Mouse (Mus musculus): ENCODE measurements around the gene Cabp4. TPM values are rescaled to one million over a fixed set of nuclear protein-coding genes. Genes with fewer than 3 reads are reported as not detected.

Cabp4 gene
- polyA plus RNA-seq (2015; fragmentation: Nextera tagmentation; extraction: Ambion mirVana), result 0.33 TPM in 2 replicates

DNA sequence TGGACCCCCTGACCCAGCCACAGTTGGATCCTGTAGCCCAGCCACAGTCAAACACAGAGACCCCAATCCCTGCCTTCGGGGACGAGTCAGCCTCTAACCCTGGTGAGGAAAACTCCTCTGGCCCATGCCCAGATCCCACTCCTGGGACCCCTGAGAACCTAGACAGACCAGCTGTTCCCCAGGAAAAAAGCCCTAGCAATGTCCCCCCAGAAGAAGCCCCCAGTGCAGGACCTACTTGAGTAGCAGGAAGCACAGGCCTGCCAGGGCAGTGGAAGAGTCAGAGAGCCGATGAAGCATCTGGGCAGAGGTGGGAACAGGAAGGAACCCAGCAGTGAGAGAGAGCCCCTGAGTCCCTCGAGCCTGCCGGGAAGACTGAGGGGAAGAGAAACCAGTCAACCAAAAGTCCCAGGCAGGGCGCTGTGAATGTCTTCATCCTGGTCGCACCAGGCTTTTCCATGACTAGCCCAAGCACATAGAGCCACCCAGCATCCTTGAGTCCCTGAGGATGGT, at the start of gene Cabp4:
Cabp4 (minus strand) TSS at position 275 of the 510 bp plus-strand sequence.
- H3K27ac ChIP-seq (ENCODE audit: low read depth, low read length), result no peak within 1 kb of the TSS; the same call in 1 of the 2 replicates
- WGBS, result 80% methylated on average over 7 of the region's 7 CpGs
- no peak within 1 kb of the TSS for H3K4me2 ChIP-seq (replicated peaks; ENCODE audit: low read depth)
- H3K27me3 ChIP-seq (replicated peaks; ENCODE audit: control insufficient read depth, insufficient read depth, low read length), result no peaks in the 10 kb centered on the region
- no peaks in the 10 kb centered on the region for H3K9me3 ChIP-seq (ENCODE audit: control insufficient read depth)
- H3K36me3 ChIP-seq (ENCODE audit: control insufficient read depth, insufficient read depth), result no peaks in the 10 kb centered on the region
- H3K4me1 ChIP-seq (replicated peaks; ENCODE audit: control insufficient read depth, insufficient read depth, low read length), result no peaks in the 10 kb centered on the region
- no peak within 1 kb of the TSS for H3K4me3 ChIP-seq (ENCODE audit: low read depth, low read length)
- TF ChIP-seq CTCF (IDR thresholded peaks at IDR 0.05; ENCODE audit: low read depth), result no peak
- H3K9ac ChIP-seq (ENCODE audit: low read depth, low read length), result no peak within 1 kb of the TSS
- ATAC-seq, result no peak

DNA sequence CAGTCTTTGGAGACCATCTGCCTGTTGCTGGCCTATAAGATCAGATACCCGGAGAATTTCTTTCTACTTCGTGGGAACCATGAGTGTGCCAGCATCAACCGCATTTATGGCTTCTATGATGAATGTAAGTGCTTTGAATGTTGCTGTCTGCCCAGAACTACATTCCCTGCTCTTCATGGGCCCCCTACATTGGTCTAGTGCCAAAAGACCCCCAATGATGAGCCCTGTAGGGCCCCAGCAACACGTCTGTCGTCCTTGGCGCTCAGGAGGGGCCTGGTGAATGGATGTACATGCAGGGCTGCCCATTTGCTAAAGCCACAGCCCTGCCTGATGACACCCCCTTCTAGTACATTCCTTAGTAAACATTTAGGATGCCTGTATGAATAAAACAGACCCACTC, 49.3 kb upstream of the Cabp4 start:
- Histone ChIP-seq H3K4me3 (ENCODE audit: low read depth, low read length) (peak overlapping the region; percentile 93), H3K4me2 (replicated peaks; ENCODE audit: low read depth) (peak overlapping the region; percentile 75), H3K27me3 (replicated peaks; ENCODE audit: control insufficient read depth, insufficient read depth, low read length) (no peaks in the 10 kb centered on the region), H3K9me3 (ENCODE audit: control insufficient read depth) (no peaks in the 10 kb centered on the region), H3K27ac (ENCODE audit: low read depth, low read length) (peak overlapping the region; percentile 94; the same call in 1 of the 2 replicates), H3K4me1 (replicated peaks; ENCODE audit: control insufficient read depth, insufficient read depth, low read length) (peaks cover 9% of the 10 kb centered on the region), H3K9ac (ENCODE audit: low read depth, low read length) (peak overlapping the region; percentile 92), H3K36me3 (ENCODE audit: control insufficient read depth, insufficient read depth) (peaks cover 38% of the 10 kb centered on the region)
- TF ChIP-seq CTCF (IDR thresholded peaks at IDR 0.05; ENCODE audit: low read depth), result no peak
- no peak for ATAC-seq
- 37% methylated on average over 6 of the region's 6 CpGs for WGBS

DNA sequence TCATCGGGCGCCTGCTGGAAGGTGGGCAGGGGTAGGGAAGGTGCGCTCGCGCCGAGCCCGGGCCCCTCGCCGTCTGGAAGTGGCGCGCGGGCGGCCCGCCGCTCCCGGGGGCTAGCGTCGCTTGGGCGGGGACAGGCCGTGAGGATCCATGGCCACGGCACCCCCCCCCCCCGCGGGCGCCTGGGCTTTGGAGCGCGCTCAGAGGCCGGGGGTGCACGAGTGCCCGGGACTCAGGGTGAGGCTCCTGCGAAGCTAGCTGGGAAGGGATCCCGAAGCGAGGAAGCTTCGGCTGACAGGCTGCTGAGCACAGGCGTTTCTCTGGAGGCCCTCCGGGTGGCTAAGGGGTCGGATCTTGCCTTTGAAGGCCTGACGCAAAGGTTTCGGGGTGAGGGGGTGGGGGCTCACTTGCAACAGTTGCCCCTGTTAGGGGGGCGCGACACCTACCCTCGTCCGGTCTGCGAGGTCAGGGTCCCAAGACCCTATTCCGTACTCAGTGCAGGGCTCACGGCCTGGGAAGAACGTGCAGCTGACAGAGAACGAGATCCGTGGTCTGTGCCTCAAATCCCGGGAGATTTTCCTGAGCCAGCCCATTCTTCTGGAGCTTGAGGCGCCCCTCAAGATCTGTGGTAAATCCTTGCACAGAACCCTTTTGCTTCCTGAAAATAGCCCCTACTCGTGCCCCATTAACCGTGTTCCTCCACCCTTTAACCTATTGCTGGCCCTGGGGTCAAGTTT, 48.6 kb upstream of the Cabp4 start:
- WGBS, result under 1% methylated on average over 44 of the region's 52 CpGs
- H3K4me1 ChIP-seq (replicated peaks; ENCODE audit: control insufficient read depth, insufficient read depth, low read length), result peaks cover 9% of the 10 kb centered on the region

DNA sequence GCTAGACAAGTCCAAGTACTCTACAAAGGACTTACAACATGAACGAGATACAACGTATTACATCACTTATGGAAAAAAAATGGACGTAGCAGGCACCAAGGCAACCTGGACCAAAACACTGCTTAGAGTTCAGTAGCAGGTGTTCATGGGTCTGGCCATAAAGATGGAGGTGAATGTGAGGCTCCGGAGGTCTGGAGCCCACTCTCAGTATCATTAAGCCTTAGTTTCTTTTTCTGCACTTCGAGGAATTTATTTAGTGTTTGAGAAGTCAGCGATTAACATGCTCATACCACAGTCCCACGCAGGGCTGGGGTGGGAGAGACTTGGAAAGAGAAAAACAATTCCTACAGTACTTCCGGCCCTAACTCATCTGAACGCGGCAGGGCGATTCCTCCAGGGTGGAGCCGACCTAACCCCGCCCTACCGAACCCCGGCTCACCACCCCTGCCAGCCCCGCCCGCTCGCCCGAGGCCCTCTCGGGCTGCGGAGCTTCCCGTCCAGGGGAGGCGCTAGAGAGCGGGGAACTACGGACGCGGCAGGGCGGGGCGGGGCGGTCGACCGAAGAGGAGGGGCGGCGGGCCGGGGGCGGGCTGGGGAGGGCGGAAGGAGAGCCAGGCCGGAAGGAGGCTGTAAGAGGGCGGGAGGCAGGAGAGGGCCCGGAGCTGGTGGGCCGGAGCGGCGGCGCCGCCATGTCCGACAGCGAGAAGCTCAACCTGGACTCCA, 47.9 kb upstream of the Cabp4 start, which contains the start of gene Ppp1ca:
Ppp1ca (plus strand) TSS at position 538 of the 723 bp plus-strand sequence.
- no peaks in the 10 kb centered on the region for H3K9me3 ChIP-seq (ENCODE audit: control insufficient read depth)
- WGBS, result under 1% methylated on average over 46 of the region's 47 CpGs
- TF ChIP-seq CTCF (IDR thresholded peaks at IDR 0.05; ENCODE audit: low read depth), result peak; percentile 85
- H3K4me1 ChIP-seq (replicated peaks; ENCODE audit: control insufficient read depth, insufficient read depth, low read length), result peaks cover 9% of the 10 kb centered on the region
- no peaks in the 10 kb centered on the region for H3K27me3 ChIP-seq (replicated peaks; ENCODE audit: control insufficient read depth, insufficient read depth, low read length)
- ATAC-seq, result peak; percentile 93
- H3K36me3 ChIP-seq (ENCODE audit: control insufficient read depth, insufficient read depth), result peaks cover 28% of the 10 kb centered on the region
- H3K4me2 ChIP-seq (replicated peaks; ENCODE audit: low read depth), result peak within 1 kb of the TSS; percentile 75
- peak within 1 kb of the TSS; percentile 92 for H3K9ac ChIP-seq (ENCODE audit: low read depth, low read length)
- H3K4me3 ChIP-seq (ENCODE audit: low read depth, low read length), result peak within 1 kb of the TSS; percentile 93
- H3K27ac ChIP-seq (ENCODE audit: low read depth, low read length), result peak within 1 kb of the TSS; percentile 94

More for the DNA sequence above, 48.6 kb upstream of the Cabp4 start:
- Histone ChIP-seq H3K36me3 (ENCODE audit: control insufficient read depth, insufficient read depth) (peaks cover 35% of the 10 kb centered on the region), H3K27ac (ENCODE audit: low read depth, low read length) (peak overlapping the region; percentile 94), H3K27me3 (replicated peaks; ENCODE audit: control insufficient read depth, insufficient read depth, low read length) (no peaks in the 10 kb centered on the region), H3K4me2 (replicated peaks; ENCODE audit: low read depth) (peak overlapping the region; percentile 75), H3K9ac (ENCODE audit: low read depth, low read length) (peak overlapping the region; percentile 92), H3K9me3 (ENCODE audit: control insufficient read depth) (no peaks in the 10 kb centered on the region), H3K4me3 (ENCODE audit: low read depth, low read length) (peak overlapping the region; percentile 93)
- TF ChIP-seq CTCF (IDR thresholded peaks at IDR 0.05; ENCODE audit: low read depth), result no peak
- ATAC-seq, result peak; percentile 37

DNA sequence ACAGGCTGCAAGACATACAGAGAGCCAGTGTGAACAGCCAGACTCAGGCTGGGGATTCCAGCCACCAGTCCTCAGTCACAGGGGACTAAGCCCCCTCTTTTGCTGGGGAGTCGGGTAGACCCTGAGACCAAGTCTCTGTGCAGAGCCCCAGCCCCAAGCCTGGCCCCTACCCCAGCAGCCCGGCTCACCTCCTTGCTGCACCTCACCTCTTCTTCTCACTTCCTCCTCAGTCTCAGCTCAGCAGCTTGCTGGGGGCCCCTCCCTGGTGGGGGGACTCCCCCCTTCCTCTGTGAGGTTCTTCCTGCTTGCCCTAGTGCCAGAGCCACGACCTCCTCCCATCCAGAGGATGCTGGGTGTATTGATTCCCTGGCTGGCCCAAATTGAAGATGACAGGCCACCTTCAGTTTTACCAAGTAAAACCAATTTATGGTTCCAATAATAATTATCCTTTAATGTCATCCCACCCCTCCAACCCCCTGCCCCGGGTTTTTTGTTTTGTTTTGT, 47.0 kb upstream of the Cabp4 start, which contains the start of gene Tbc1d10c:
Tbc1d10c (minus strand) TSS at position 454 of the 504 bp plus-strand sequence.
- H3K4me2 ChIP-seq (replicated peaks; ENCODE audit: low read depth), result peak within 1 kb of the TSS; percentile 75
- no peak for ATAC-seq
- peak within 1 kb of the TSS; percentile 93 for H3K4me3 ChIP-seq (ENCODE audit: low read depth, low read length)
- H3K36me3 ChIP-seq (ENCODE audit: control insufficient read depth, insufficient read depth), result peaks cover 22% of the 10 kb centered on the region
- H3K9ac ChIP-seq (ENCODE audit: low read depth, low read length), result peak within 1 kb of the TSS; percentile 92
- TF ChIP-seq CTCF (IDR thresholded peaks at IDR 0.05; ENCODE audit: low read depth), result no peak
- peaks cover 9% of the 10 kb centered on the region for H3K4me1 ChIP-seq (replicated peaks; ENCODE audit: control insufficient read depth, insufficient read depth, low read length)
- peak within 1 kb of the TSS; percentile 94 for H3K27ac ChIP-seq (ENCODE audit: low read depth, low read length)
- no peaks in the 10 kb centered on the region for H3K9me3 ChIP-seq (ENCODE audit: control insufficient read depth)
- H3K27me3 ChIP-seq (replicated peaks; ENCODE audit: control insufficient read depth, insufficient read depth, low read length), result no peaks in the 10 kb centered on the region
- WGBS, result 41% methylated on average over 4 of the region's 4 CpGs
